Mouse (Mus musculus): ENCODE results near the gene Tacc2. TPM values are rescaled to one million over a fixed set of nuclear protein-coding genes. Genes with fewer than 3 reads are reported as not detected.

Tacc2 gene
- polyA plus RNA-seq, 1 experiment, result 43.4 TPM

DNA sequence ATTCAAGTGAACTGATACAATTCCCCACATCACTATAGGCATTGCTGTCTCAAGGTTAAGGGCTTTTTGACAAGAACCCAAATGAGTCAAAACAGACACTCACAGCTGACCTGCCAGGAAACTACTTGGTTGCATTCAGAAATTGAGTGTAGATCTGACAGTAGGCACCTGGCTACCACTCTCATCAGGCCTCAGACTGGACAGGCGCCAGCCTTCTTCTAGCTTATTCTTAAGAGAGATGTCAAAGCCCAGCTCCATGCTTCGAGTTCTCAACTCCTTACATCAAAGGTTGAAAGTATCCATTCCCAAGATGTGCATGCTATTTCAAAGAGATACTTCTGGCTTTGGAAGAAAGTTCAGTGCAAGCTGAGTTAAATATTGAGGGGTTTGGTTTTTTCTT lies 128.0 kb downstream of the Tacc2 start:
- TF ChIP-seq POLR2A (IDR thresholded peaks at IDR 0.05; ENCODE audit: low read depth, low read length) (no peak), CTCF (IDR thresholded peaks at IDR 0.05; ENCODE audit: borderline replicate concordance, insufficient read depth, low read length) (no peak)
- Histone ChIP-seq H3K4me1 (ENCODE audit: control insufficient read depth, insufficient read depth, low read length) (peaks cover 8% of the 10 kb centered on the region), H3K27ac (ENCODE audit: insufficient read depth, low read length) (no peak overlapping the region), H3K4me3 (ENCODE audit: insufficient read depth, low read length) (no peak overlapping the region)

- no peak overlapping the region for H3K4me3 ChIP-seq (ENCODE audit: insufficient read depth, low read length)
- no peak for TF ChIP-seq CTCF (IDR thresholded peaks at IDR 0.05; ENCODE audit: borderline replicate concordance, insufficient read depth, low read length)
- TF ChIP-seq POLR2A (IDR thresholded peaks at IDR 0.05; ENCODE audit: low read depth, low read length), result no peak
Measured at GRCm38 (mm10) chr7:130708940-130709339, 131.7 kb downstream of the Tacc2 start.

GRCm38 (mm10) chr7:130709372-130710274 lies 132.4 kb downstream of the Tacc2 start:
- H3K4me3 ChIP-seq (ENCODE audit: insufficient read depth, low read length), result no peak overlapping the region

More at GRCm38 (mm10) chr7:130708940-130709339, 131.7 kb downstream of the Tacc2 start:
- Histone ChIP-seq H3K4me1 (ENCODE audit: control insufficient read depth, insufficient read depth, low read length) (peaks cover 8% of the 10 kb centered on the region), H3K27ac (ENCODE audit: insufficient read depth, low read length) (no peak overlapping the region)

GRCm38 (mm10) chr7:130711851-130712250 lies 134.6 kb downstream of the Tacc2 start:
- peaks cover 8% of the 10 kb centered on the region for H3K4me1 ChIP-seq (ENCODE audit: control insufficient read depth, insufficient read depth, low read length)
- TF ChIP-seq CTCF (IDR thresholded peaks at IDR 0.05; ENCODE audit: borderline replicate concordance, insufficient read depth, low read length) (no peak), POLR2A (IDR thresholded peaks at IDR 0.05; ENCODE audit: low read depth, low read length) (no peak)
- no peak overlapping the region for H3K27ac ChIP-seq (ENCODE audit: insufficient read depth, low read length)
- H3K4me3 ChIP-seq (ENCODE audit: insufficient read depth, low read length), result no peak overlapping the region

More at GRCm38 (mm10) chr7:130709372-130710274, 132.4 kb downstream of the Tacc2 start:
- no peak for TF ChIP-seq CTCF (IDR thresholded peaks at IDR 0.05; ENCODE audit: borderline replicate concordance, insufficient read depth, low read length)
- no peak for TF ChIP-seq POLR2A (IDR thresholded peaks at IDR 0.05; ENCODE audit: low read depth, low read length)
- Histone ChIP-seq H3K27ac (ENCODE audit: insufficient read depth, low read length) (no peak overlapping the region), H3K4me1 (ENCODE audit: control insufficient read depth, insufficient read depth, low read length) (peaks cover 8% of the 10 kb centered on the region)

GRCm38 (mm10) chr7:130713319-130713718 lies 136.1 kb downstream of the Tacc2 start:
- peaks cover 8% of the 10 kb centered on the region for H3K4me1 ChIP-seq (ENCODE audit: control insufficient read depth, insufficient read depth, low read length)
- H3K4me3 ChIP-seq (ENCODE audit: insufficient read depth, low read length), result no peak overlapping the region
- TF ChIP-seq POLR2A (IDR thresholded peaks at IDR 0.05; ENCODE audit: low read depth, low read length) (no peak), CTCF (IDR thresholded peaks at IDR 0.05; ENCODE audit: borderline replicate concordance, insufficient read depth, low read length) (no peak)
- no peak overlapping the region for H3K27ac ChIP-seq (ENCODE audit: insufficient read depth, low read length)

GRCm38 (mm10) chr7:130715467-130715866 lies 138.2 kb downstream of the Tacc2 start:
- Histone ChIP-seq H3K4me3 (ENCODE audit: insufficient read depth, low read length) (no peak overlapping the region), H3K4me1 (ENCODE audit: control insufficient read depth, insufficient read depth, low read length) (no peaks in the 10 kb centered on the region), H3K27ac (ENCODE audit: insufficient read depth, low read length) (no peak overlapping the region)
- TF ChIP-seq POLR2A (IDR thresholded peaks at IDR 0.05; ENCODE audit: low read depth, low read length), result no peak
- no peak for TF ChIP-seq CTCF (IDR thresholded peaks at IDR 0.05; ENCODE audit: borderline replicate concordance, insufficient read depth, low read length)

DNA sequence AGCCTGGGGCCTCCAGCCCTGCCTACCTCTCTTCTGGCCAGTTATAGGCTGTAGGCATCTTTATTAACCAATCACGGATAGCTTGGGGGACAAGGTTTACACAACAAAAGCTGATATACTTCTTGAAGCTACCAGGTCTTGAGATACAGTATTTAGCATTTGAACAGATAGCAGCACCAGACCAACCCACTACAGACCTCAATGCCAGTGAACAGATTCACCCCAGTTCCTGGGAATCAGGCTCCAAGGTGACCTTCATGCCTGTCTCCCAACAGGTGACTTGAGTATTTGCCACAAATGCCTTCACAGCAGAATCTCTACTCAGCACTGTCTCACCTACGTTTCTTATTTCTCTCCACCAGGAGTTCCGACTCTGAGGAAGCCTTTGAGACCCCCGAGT lies 139.1 kb downstream of the Tacc2 start:
- no peak overlapping the region for H3K4me3 ChIP-seq (ENCODE audit: insufficient read depth, low read length)
- TF ChIP-seq CTCF (IDR thresholded peaks at IDR 0.05; ENCODE audit: borderline replicate concordance, insufficient read depth, low read length), result no peak
- no peak for TF ChIP-seq POLR2A (IDR thresholded peaks at IDR 0.05; ENCODE audit: low read depth, low read length)
- no peak overlapping the region for H3K27ac ChIP-seq (ENCODE audit: insufficient read depth, low read length)
- no peaks in the 10 kb centered on the region for H3K4me1 ChIP-seq (ENCODE audit: control insufficient read depth, insufficient read depth, low read length)

GRCm38 (mm10) chr7:130716989-130717388 lies 139.8 kb downstream of the Tacc2 start:
- Histone ChIP-seq H3K4me1 (ENCODE audit: control insufficient read depth, insufficient read depth, low read length) (no peaks in the 10 kb centered on the region), H3K4me3 (ENCODE audit: insufficient read depth, low read length) (no peak overlapping the region), H3K27ac (ENCODE audit: insufficient read depth, low read length) (no peak overlapping the region)
- no peak for TF ChIP-seq POLR2A (IDR thresholded peaks at IDR 0.05; ENCODE audit: low read depth, low read length)
- TF ChIP-seq CTCF (IDR thresholded peaks at IDR 0.05; ENCODE audit: borderline replicate concordance, insufficient read depth, low read length), result no peak

DNA sequence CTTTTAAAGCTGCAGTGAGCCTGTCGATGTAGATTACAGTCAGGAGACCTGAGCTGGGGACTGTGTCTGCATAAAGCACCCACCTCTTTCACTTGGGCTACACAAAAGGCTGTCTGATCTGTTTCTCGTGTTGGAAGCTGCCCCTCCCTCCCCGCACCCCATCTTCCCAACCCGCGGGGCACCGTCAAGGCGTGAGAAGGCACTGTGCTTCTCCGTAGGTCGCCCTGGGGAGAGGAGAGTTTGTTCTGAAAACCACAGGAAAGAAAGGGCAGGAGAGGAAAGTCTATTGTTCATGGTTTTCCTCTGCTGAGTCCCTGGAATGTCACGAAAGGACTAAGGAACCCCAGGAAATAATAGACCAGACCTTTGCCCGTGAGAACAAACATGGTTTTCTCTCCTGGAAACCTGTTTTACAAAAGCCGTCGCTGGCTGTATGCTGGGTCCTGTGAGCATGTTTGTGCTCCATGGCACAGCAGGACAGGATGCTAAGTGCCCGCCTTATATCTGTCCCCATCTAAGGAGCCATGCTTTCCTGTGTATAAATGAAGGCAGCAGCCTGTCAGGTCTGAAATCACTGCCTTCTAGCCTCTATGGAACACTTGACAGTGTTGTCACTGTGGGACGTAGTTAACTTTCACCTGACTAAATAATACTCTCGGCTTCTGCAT lies 142.8 kb downstream of the Tacc2 start:
- Histone ChIP-seq H3K27ac (ENCODE audit: insufficient read depth, low read length) (no peak overlapping the region), H3K4me3 (ENCODE audit: insufficient read depth, low read length) (no peak overlapping the region), H3K4me1 (ENCODE audit: control insufficient read depth, insufficient read depth, low read length) (no peaks in the 10 kb centered on the region)
- no peak for TF ChIP-seq CTCF (IDR thresholded peaks at IDR 0.05; ENCODE audit: borderline replicate concordance, insufficient read depth, low read length)
- no peak for TF ChIP-seq POLR2A (IDR thresholded peaks at IDR 0.05; ENCODE audit: low read depth, low read length)

Measured in embryonic fibroblast, embryonic 13.5 days (primary cell).